Mouse (Mus musculus): ENCODE data around the gene Dpm2.

Gene Dpm2

DNA sequence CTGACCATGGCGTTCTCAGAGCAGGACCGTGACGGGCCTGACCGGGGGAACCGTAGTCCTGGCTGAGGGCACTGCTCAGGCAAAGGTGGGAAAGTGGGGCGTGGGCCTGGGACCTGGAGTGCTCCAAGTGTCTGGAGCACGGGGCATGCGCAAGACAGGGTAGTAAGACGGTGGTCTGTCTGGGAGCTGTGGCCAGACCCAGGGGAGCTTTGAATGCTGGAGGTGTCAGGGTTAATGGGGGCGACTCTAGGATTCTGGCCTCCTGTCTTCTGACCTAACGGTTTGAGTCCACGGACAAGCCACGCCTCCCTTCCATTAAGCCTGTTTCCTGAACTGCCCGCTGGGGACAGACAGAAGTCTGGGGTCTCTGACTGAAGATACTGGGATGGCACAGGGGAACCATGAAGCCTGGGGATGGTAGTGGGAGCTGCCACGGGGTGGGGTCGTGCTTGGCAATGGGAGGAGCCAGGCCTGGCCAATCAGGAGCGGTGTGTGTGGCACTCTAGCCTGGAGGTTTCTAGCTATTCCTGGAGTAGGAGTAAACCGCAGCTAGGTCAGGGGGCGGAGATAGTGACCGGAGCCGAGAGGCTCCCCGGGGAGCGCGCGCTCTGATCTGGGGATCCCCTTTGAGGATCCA lies 37.6 kb downstream of the Dpm2 start:
- DNase-seq (ENCODE audit: extremely low read depth, insufficient read length, low spot score): peak; percentile 89

DNA sequence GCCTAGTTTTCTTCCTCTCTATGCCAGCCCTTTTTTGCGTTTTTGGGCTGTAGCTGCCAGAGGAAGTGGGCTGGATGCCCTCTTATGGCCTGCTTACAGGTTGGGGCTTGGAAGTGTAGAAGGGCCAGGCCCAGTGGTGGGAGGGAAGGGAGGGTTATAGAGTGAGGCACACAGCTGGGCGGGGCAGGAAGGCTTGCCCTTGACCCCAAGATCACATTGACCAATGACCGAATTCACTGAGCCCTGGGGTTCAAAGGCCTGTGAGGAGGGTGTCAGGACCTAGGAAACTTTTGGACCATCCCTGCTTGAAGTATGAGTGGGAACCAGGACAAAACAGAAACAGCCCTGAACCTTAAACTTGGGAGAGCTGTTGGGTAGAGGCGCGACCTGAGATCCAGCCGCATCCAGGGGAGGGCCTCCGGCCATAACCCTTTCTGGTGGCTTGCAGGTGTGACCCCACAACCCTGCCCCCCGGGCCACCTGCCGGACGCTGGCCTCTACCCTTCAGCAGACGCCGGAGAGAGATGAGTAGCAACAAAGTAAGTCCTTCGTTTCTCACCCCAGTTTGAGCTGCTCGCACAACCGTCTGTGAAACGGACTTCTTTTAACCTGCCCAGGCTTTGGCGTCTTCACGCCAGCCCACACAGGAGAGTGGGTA lies 38.2 kb downstream of the Dpm2 start:
- no peak for DNase-seq (ENCODE audit: extremely low read depth, insufficient read length, low spot score)

DNA sequence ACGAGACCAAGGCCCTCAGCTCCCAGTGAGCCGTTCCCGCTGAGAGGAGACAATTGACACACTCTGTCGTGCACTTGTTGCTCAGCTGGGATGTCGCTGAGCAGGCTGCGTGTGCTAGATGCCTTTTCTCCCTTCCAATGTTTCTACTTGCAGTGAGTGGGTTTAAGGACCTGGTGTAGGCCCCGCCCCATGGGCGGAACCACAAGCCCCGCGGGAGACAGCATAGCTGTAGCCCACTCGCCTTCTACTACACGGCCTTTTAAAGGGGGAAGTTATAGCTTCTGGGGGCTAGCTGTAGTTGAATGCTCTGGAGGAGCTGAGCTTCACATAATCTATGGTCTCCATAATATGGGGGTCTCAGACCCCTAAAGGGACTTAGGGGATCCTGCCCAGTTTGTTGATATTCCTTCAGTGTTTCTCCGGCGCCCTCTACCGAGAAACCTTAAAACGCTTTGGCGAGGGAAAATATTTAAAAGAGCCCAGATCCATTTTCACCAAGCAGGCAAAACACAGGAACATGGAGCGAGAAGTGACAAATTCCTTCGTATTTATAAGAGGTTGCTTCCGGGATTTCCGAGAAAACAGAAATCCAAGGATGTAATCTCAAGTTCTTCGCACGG lies 40.1 kb downstream of the Dpm2 start:
- DNase-seq (ENCODE audit: extremely low read depth, insufficient read length, low spot score): no peak

DNA sequence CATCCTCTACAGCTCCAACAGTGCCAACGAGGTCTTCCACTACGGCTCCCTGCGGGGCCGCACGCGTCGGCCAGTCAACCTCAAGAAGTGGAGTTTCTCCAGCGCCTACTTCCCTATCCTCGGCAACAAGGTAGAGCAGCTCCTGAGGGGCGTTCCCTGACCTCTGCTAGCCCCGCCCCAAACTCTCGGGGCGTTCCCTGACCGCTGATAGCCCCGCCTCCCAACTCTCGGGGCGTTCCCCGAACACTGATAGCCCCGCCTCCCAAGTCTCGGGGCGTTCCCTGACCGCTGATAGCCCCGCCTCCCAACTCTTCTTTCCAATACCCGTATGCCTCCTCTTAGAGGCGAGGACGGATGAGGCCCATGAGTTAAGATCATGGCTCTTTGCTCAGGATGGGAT lies 41.6 kb downstream of the Dpm2 start:
- DNase-seq (ENCODE audit: extremely low read depth, insufficient read length, low spot score): no peak

DNA sequence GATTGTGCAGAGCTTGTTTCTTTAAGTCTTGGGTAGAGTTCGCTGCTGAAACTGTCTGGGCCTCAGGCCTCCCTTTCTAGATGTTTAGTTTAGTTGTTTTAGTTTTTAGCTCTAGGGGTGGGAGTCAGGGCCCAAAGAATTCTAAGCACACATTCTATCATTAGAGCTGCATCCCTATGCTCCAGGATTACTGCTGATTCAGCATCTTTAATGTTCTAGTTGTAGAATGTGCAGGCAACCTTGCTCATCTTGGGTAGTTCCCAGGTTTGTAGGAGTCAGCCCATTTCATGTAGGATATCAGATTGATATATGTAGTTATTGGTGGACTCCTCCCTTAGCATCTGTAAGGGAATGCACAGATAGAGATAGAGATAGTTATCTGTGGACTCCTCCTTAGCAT lies 46.5 kb downstream of the Dpm2 start:
- no peak for DNase-seq (ENCODE audit: extremely low read depth, insufficient read length, low spot score)

DNA sequence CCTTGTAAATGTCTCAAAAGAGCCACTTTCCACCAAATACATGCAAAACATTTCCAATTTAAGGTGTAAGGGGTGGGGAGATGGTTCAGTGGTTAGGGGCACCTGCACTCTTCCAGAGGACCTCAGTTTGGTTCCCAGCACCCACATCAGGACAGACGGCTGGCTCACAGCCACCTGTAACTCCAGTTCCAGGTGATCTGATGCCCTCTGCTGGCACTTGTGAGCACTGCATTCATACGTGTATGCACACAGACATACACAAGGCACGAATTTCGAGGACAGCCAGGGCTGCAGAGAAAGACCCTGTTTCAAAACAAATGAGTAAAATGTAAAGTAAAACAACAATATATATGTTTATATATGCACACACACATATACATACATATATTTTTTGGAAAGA lies 46.9 kb downstream of the Dpm2 start:
- no peak for DNase-seq (ENCODE audit: extremely low read depth, insufficient read length, low spot score)

DNA sequence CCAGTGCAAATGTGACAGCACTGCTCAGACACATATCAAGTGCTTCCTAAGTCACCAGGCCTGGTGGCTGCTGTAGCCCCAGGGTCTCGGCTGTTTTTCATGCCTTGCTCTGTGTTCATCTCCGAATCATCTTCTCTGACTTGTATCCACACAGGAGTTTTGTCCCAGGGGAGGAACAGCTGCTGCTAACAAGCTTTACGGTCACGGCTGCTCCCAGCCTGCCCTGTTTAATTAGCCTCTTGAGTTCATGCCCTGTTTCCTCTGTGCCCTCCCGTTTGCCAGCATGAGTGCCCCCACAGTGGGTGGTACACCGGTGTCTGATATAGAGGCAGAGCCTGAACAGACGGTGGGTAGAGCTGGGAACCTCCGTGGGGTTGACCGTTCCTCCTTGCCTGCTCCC lies 47.4 kb downstream of the Dpm2 start:
- DNase-seq (ENCODE audit: extremely low read depth, insufficient read length, low spot score): no peak

DNA sequence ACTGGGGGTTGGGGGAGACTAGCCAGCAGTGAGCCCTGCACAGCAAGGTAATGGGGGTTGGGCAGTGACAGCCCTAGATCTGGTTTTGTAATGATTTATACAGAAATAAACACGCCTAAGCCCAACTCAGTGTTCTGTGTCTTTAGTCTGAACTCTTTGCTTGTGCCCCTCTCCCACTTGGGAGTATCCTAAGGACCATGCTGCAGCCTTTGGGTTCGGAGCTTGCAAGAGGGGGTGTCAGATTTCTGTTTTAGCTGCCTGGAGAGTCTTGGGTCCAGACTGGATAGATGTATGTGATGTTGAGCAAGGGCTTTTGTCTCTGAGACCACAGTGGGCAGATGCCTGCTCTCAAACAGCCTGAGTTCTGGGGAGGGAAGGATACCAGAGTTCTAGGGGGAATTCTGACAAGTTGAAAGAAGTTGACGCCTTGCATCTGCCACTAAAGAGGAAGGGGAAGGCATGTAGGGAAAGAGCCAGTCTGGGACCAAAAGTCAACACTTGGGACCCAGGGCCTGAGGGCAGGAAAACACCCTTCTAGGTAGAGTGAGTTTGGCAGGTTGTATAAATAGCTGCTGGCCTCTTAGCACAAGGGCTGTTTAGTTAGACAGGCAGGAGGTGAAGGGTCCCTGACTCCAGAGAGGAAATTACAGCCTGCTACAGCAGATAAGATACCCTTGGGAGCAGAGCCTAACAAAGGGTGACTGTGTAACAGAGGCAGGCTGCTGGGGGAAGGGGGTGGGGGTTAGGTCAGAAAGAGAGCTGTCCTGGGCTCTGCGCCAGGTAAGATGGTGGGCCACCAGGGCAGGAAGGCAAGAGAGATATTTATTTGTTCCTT lies 50.2 kb downstream of the Dpm2 start:
- DNase-seq (ENCODE audit: extremely low read depth, insufficient read length, low spot score): no peak

DNA sequence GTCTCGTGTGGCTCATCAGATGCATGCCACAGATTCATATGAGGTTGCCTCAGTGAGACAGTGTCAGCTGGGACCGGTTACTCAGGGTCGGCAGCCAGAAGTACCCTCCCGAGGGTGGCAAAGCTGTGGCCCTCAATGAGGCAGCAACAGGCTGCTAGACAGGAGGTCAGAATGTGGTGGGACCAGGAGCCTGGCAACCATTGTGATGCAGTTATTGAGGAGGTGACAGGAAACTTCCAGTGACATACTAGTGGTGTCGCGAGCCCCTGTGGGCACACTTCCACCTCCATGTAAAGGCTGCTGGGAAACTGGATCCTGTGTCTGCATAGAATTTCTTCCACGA lies 50.8 kb downstream of the Dpm2 start, which contains the start of gene Ak1:
Gene Ak1 (plus strand): TSS at position 242 of the 343 bp plus-strand sequence.
- DNase-seq (ENCODE audit: extremely low read depth, insufficient read length, low spot score): no peak

Data from 3134 (cell line).